Mouse (Mus musculus) forebrain, embryonic 13.5 days (tissue): Measurements from ENCODE around the gene Tnr. TPM values are rescaled to one million over a fixed set of nuclear protein-coding genes. Genes with fewer than 3 reads are reported as not detected.

Experiments used
- ATAC-seq: fragments of 200-750 bp; cut with Nextera tagmentation; 2 replicates; pipeline ENCODE4 v1.8.0; 2017
- H3K27ac ChIP-seq: fragments of 300-500 bp; sonication (generic); 2 replicates; pipeline ENCODE4 v1.5.1; 2015; ENCODE audit warnings: inconsistent platforms, mild to moderate bottlenecking, moderate library complexity
- H3K27me3 ChIP-seq: fragments of 300-500 bp; sonication (generic); 2 replicates; pipeline ENCODE4 v1.6.1; 2015; ENCODE audit warnings: mild to moderate bottlenecking, inconsistent platforms
- H3K36me3 ChIP-seq: fragments of 300-500 bp; sonication (generic); 2 replicates; pipeline ENCODE4 v1.6.1; 2015; ENCODE audit warnings: mild to moderate bottlenecking, inconsistent platforms; ENCODE audit not compliant: poor library complexity, severe bottlenecking
- H3K4me1 ChIP-seq: fragments of 300-500 bp; sonication (generic); 2 replicates; pipeline ENCODE4 v1.6.1; 2015; ENCODE audit warnings: inconsistent platforms
- H3K4me2 ChIP-seq: fragments of 300-500 bp; sonication (generic); 2 replicates; pipeline ENCODE4 v1.6.1; 2015; ENCODE audit warnings: inconsistent platforms, mild to moderate bottlenecking, moderate library complexity
- H3K4me3 ChIP-seq: fragments of 300-500 bp; sonication (generic); 2 replicates; pipeline ENCODE4 v1.5.1; 2015; ENCODE audit warnings: mild to moderate bottlenecking, inconsistent platforms
- H3K9ac ChIP-seq: fragments of 300-500 bp; sonication (generic); 2 replicates; pipeline ENCODE4 v1.6.1; 2015; ENCODE audit warnings: mild to moderate bottlenecking, inconsistent platforms
- H3K9me3 ChIP-seq: fragments of 300-500 bp; sonication (generic); replicated peaks from 2 replicates; pipeline ENCODE4 v1.6.1; 2016; ENCODE audit warnings: inconsistent platforms
- WGBS: fragments of 180-500 bp; shearing (Covaris S2); methylation state at CpG from one replicate; pipeline ENCODE4 v1.1.7; 2015; 5-methylcytosine and 5-hydroxymethylcytosine counted together
- polyA plus RNA-seq: library from polyadenylated mRNA; unstranded; fragments of >200 nt; fragmentation: Nextera tagmentation; extraction: Ambion mirVana; gene quantifications from 2 replicates; pipeline ENCODE4 v1.2.1, GENCODE M21; 2015

The Tnr gene
- polyA plus RNA-seq, 1 experiment from 2014 or later: 1.6 TPM

DNA sequence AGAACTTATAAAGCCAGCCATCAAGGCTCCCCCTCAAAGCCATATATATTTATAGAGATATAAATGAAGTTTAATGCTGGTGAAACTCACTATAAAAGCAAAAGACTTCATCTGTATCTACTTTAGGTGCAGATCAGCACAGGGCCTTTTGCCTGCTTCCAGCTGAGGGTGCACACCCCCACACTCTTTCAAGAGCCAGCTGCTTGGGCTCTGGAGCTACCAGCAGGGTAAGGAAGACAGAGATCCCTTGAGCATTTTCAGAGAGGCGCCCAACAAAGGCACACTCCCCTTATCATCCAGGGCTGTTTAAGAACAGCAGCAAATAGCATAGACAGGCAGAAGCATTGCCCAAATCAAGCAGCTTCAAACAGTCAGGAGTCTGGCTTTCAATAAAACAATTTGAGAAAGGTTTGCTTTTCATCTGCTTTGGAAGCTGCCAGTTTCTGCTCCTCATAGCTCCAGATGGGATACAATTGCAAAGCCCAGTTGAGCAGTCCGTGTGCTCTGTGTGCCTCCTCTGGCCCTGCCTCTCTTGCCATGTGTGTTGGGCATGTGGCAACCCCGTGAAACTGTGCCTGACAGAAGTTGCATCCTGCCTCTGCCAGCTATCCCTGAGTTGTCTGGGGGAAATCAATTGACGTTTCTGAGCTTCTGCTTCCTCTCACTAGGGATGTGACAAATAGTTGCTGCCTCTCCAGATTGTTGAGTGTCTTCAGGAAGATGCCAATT lies 9.4 kb downstream of the Tnr start:
- Histone ChIP-seq H3K4me3 (no peak overlapping the region), H3K4me1 (peaks cover 17% of the 10 kb centered on the region), H3K9ac (no peak overlapping the region), H3K4me2 (no peak overlapping the region), H3K27me3 (no peaks in the 10 kb centered on the region), H3K9me3 (no peaks in the 10 kb centered on the region), H3K27ac (no peak overlapping the region), H3K36me3 (no peaks in the 10 kb centered on the region)
- ATAC-seq: no peak
- 50% methylated on average over 4 of the region's 4 CpGs for WGBS

DNA sequence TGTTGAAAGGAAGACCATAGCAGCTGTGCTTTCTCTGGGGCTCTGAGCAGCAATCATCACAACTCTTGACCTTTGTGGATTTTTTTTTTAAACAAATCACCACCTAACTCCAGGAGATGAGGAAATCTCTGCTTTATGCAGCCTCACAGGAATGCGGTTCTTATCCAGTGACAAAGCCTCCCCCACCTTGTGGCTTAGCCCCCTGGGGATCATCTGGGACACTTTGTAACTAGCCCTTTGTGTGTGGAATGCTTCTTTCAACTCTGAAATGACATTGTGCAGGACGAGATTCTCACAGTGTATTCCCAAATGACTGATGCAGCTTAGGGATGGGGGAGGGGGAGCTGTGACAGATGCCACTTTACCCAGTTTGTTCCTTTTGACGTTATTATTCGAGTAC lies 12.0 kb downstream of the Tnr start:
- Histone ChIP-seq H3K27me3 (no peaks in the 10 kb centered on the region), H3K9ac (no peak overlapping the region), H3K36me3 (no peaks in the 10 kb centered on the region), H3K4me1 (peaks cover 25% of the 10 kb centered on the region), H3K9me3 (no peaks in the 10 kb centered on the region), H3K27ac (no peak overlapping the region), H3K4me2 (no peak overlapping the region), H3K4me3 (no peak overlapping the region)
- ATAC-seq: no peak
- 4% methylated on average over 4 of the region's 4 CpGs for WGBS

- no peaks in the 10 kb centered on the region for H3K27me3 ChIP-seq
- no peak overlapping the region for H3K4me3 ChIP-seq
- H3K9ac ChIP-seq: no peak overlapping the region
- H3K36me3 ChIP-seq: no peaks in the 10 kb centered on the region
- peaks cover 25% of the 10 kb centered on the region for H3K4me1 ChIP-seq
- H3K27ac ChIP-seq: no peak overlapping the region
- ATAC-seq: no peak
- H3K4me2 ChIP-seq: no peak overlapping the region
- no peaks in the 10 kb centered on the region for H3K9me3 ChIP-seq
These were observed 14.0 kb downstream of the Tnr start for GRCm38 (mm10) chr1:159537541-159537940.

DNA sequence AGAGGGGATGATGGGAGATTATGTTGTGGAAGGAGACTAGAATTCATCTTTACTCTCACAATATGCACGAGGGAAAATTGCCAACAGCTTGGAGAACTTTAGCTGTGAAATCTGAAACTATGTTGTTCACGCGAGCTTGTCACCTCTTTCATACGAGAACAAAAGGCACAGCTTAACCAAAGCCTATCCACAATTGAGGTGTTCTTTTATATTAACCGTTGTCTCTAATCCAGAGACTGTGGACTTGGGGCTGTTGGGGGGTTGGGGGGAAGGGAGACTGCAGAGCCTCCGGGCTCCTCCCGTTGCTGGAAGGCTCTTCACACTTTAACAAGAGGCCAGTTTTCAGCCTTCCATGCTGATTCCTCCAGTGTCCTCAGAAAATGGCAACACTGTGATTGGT lies 14.5 kb downstream of the Tnr start:
- no peaks in the 10 kb centered on the region for H3K9me3 ChIP-seq
- no peaks in the 10 kb centered on the region for H3K27me3 ChIP-seq
- 0 out of 2 replicates have a peak, but pooled peaks have one; percentile 38 for ATAC-seq
- H3K4me2 ChIP-seq: no peak overlapping the region
- H3K36me3 ChIP-seq: no peaks in the 10 kb centered on the region
- 5% methylated on average over 7 of the region's 7 CpGs for WGBS
- H3K9ac ChIP-seq: no peak overlapping the region
- H3K4me1 ChIP-seq: peaks cover 25% of the 10 kb centered on the region
- no peak overlapping the region for H3K4me3 ChIP-seq
- H3K27ac ChIP-seq: no peak overlapping the region

GRCm38 (mm10) chr1:159545470-159546145 lies 22.0 kb downstream of the Tnr start:
- H3K27ac ChIP-seq: no peak overlapping the region
- peaks cover 9% of the 10 kb centered on the region for H3K4me1 ChIP-seq
- H3K9ac ChIP-seq: no peak overlapping the region
- no peak overlapping the region for H3K4me3 ChIP-seq
- WGBS: 65% methylated on average over 9 of the region's 9 CpGs
- no peaks in the 10 kb centered on the region for H3K9me3 ChIP-seq
- no peak overlapping the region for H3K4me2 ChIP-seq
- H3K36me3 ChIP-seq: no peaks in the 10 kb centered on the region
- ATAC-seq: no peak
- H3K27me3 ChIP-seq: no peaks in the 10 kb centered on the region

GRCm38 (mm10) chr1:159551036-159551435 lies 27.5 kb downstream of the Tnr start:
- H3K9ac ChIP-seq: no peak overlapping the region
- no peaks in the 10 kb centered on the region for H3K36me3 ChIP-seq
- H3K27me3 ChIP-seq: no peaks in the 10 kb centered on the region
- peaks cover 26% of the 10 kb centered on the region for H3K4me1 ChIP-seq
- peak; percentile 62; the same call in 1 of the 2 replicates for ATAC-seq
- no peak overlapping the region for H3K27ac ChIP-seq
- no peak overlapping the region for H3K4me2 ChIP-seq
- WGBS: 37% methylated on average over 10 of the region's 10 CpGs
- H3K4me3 ChIP-seq: no peak overlapping the region
- H3K9me3 ChIP-seq: no peaks in the 10 kb centered on the region

GRCm38 (mm10) chr1:159551591-159552442 lies 28.2 kb downstream of the Tnr start:
- H3K27me3 ChIP-seq: no peaks in the 10 kb centered on the region
- peak overlapping the region; percentile 35 for H3K4me2 ChIP-seq
- H3K4me3 ChIP-seq: no peak overlapping the region
- peaks cover 26% of the 10 kb centered on the region for H3K4me1 ChIP-seq
- no peaks in the 10 kb centered on the region for H3K9me3 ChIP-seq
- H3K36me3 ChIP-seq: no peaks in the 10 kb centered on the region
- H3K9ac ChIP-seq: peak overlapping the region; percentile 34
- peak overlapping the region; percentile 79 for H3K27ac ChIP-seq
- ATAC-seq: peak; percentile 71
- 12% methylated on average over 17 of the region's 17 CpGs for WGBS

- Histone ChIP-seq H3K4me1 (no peaks in the 10 kb centered on the region), H3K9ac (no peak overlapping the region), H3K36me3 (no peaks in the 10 kb centered on the region), H3K27ac (no peak overlapping the region), H3K27me3 (no peaks in the 10 kb centered on the region), H3K9me3 (no peaks in the 10 kb centered on the region), H3K4me3 (no peak overlapping the region), H3K4me2 (no peak overlapping the region)
- 69% methylated on average over 3 of the region's 3 CpGs for WGBS
- ATAC-seq: no peak
These were observed 38.0 kb downstream of the Tnr start for GRCm38 (mm10) chr1:159561616-159562015.

GRCm38 (mm10) chr1:159565129-159565528 lies 41.6 kb downstream of the Tnr start:
- H3K4me2 ChIP-seq: no peak overlapping the region
- H3K9ac ChIP-seq: no peak overlapping the region
- H3K27ac ChIP-seq: no peak overlapping the region
- no peak for ATAC-seq
- no peaks in the 10 kb centered on the region for H3K9me3 ChIP-seq
- peaks cover 3% of the 10 kb centered on the region for H3K4me1 ChIP-seq
- 100% methylated on average over 1 of the region's 1 CpGs for WGBS
- no peak overlapping the region for H3K4me3 ChIP-seq
- H3K27me3 ChIP-seq: no peaks in the 10 kb centered on the region
- no peaks in the 10 kb centered on the region for H3K36me3 ChIP-seq

DNA sequence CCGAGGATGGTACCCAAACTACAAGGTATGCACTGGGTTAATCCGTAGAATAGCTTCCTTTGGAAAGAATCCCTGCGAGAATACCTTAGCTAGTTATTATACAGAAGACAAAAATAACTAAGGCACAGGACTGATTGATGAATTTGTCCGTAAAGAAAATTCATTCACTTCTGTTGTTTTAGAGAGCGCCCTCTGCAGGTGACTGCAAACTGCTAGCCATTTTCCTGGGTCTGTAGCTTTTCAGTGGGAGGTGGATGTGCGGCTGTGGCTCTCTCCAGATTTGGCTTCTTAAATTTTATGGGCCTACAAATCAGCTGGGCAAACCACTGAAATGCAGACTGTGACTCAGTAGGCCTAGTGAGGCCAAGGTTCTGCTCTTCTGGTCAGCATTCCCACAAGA lies 42.5 kb downstream of the Tnr start:
- WGBS: 86% methylated on average over 6 of the region's 6 CpGs
- Histone ChIP-seq H3K9me3 (no peaks in the 10 kb centered on the region), H3K9ac (no peak overlapping the region), H3K27me3 (no peaks in the 10 kb centered on the region), H3K27ac (no peak overlapping the region), H3K4me2 (no peak overlapping the region), H3K36me3 (no peaks in the 10 kb centered on the region), H3K4me1 (peaks cover 12% of the 10 kb centered on the region), H3K4me3 (no peak overlapping the region)
- ATAC-seq: no peak

DNA sequence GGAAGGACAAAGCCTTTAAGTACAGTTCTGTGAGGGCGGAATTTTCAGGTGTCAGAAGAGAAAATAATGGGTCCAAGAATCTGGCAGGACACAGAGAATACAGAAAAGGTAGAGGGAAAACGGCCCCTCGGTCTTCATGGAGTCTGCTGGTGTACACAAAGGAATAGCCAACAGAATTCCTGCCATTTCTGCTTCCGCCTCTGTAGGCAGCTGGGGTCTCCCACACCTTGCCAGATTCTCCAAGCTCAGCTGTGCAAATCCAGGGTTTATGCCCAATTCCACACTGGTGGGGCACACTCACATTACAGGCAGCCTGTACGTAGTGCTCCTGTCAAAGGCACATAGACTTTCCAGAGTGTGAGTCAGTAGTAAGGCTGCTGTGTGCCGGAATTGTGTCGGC lies 43.6 kb downstream of the Tnr start:
- H3K9ac ChIP-seq: no peak overlapping the region
- no peak for ATAC-seq
- H3K4me1 ChIP-seq: peaks cover 12% of the 10 kb centered on the region
- WGBS: 82% methylated on average over 7 of the region's 7 CpGs
- H3K36me3 ChIP-seq: no peaks in the 10 kb centered on the region
- H3K27ac ChIP-seq: no peak overlapping the region
- H3K4me2 ChIP-seq: no peak overlapping the region
- no peaks in the 10 kb centered on the region for H3K9me3 ChIP-seq
- no peaks in the 10 kb centered on the region for H3K27me3 ChIP-seq
- no peak overlapping the region for H3K4me3 ChIP-seq

DNA sequence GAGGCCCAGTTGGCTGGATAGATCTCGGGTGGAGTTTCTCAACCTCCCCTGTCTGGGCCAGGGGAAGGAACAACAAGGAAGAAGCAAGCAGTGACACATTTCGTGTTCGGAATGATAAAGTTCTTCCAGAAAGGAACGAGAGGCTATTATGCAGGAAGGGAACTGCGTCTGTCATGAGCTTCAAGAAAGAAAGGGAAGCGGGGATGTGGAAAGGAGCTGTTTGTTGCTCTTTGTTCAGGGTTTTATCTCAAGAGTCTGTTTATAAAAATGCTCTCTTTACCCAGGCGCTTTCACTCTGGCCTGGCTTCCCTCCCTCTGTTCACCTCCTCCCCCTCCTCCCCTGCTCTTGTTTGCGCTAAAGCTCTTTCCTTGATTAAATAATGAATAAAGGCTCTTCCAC lies 46.7 kb downstream of the Tnr start:
- Histone ChIP-seq H3K27me3 (no peaks in the 10 kb centered on the region), H3K4me2 (peak overlapping the region; percentile 27; the same call in 1 of the 2 replicates), H3K27ac (0 out of 2 replicates have a peak overlapping the region, but pooled peaks have one; percentile 40), H3K4me3 (no peak overlapping the region), H3K9ac (no peak overlapping the region), H3K36me3 (no peaks in the 10 kb centered on the region), H3K9me3 (no peaks in the 10 kb centered on the region), H3K4me1 (peaks cover 12% of the 10 kb centered on the region)
- 12% methylated on average over 8 of the region's 8 CpGs for WGBS
- ATAC-seq: peak; percentile 64
